Mouse (Mus musculus): ENCODE data around the gene Dgkb. TPM values are rescaled to one million over a fixed set of nuclear protein-coding genes. Genes with fewer than 3 reads are reported as not detected.
A peak's percentile ranks its signal among the peaks of the same experiment; 100 is the strongest.

The Dgkb gene
- polyA plus RNA-seq, 1 experiment from 2014 or later, result 0.05 TPM

DNA sequence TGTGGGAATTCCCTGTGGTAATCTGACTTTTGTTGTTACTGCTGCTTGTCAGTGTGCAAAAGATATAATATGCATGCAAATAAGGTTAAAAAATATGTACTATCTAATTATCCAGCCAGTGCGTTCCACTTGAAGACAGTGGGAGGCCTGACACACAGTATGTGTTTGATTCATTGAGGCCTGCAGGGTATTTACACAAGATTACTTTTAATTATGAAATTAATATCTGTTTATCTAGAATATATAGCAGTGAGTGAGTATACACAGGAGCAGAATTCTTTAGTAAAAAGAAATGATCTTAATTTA lies 618.6 kb downstream of the Dgkb start:
- Histone ChIP-seq H3K4me1 (no peaks in the 10 kb centered on the region), H3K9me3 (no peaks in the 10 kb centered on the region), H3K36me3 (no peaks in the 10 kb centered on the region), H3K4me3 (no peak overlapping the region), H3K27me3 (ENCODE audit: insufficient read depth, poor library complexity, severe bottlenecking) (no peaks in the 10 kb centered on the region), H3K27ac (no peak overlapping the region)
- WGBS, result 94% methylated on average over 1 of the region's 1 CpGs
- DNase-seq (ENCODE audit: low spot score), result no peak

DNA sequence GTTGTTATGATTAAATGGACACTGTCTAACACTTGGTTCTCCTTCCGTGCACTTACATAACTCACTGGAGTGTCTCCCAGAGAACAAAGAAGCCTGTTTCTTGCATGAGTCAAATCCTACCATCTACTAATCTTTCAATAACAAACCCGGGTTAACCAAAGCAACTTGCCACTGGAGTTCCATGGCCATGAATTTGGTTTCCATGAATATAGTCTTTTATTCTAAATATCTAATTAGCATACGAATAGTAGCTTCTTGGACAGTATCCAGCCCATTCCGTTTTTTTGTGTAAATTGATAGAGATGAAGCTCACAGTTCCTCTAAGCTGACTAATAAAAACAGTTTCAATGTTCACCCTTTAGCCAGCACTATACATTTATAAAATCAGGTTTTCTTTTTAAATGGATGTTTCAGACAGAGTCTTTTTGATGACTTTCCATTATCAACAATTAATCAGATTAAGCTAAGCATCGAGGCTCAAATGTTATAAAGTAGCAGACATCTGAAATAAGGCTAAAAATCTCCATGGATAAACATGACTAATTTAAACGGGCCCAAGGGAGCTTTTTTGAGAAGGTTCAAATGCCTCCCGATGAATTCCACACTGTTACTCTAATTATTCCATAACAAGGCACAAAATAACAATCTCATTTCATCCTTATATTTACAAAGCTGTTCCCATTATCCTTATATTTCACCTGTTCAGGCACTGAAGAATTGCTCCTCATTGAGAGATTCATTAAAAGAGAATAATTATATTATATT lies 633.0 kb downstream of the Dgkb start:
- Histone ChIP-seq H3K36me3 (no peaks in the 10 kb centered on the region), H3K4me3 (no peak overlapping the region), H3K4me1 (no peaks in the 10 kb centered on the region), H3K27me3 (ENCODE audit: insufficient read depth, poor library complexity, severe bottlenecking) (no peaks in the 10 kb centered on the region), H3K9me3 (no peaks in the 10 kb centered on the region), H3K27ac (no peak overlapping the region)
- WGBS, result 77% methylated on average over 7 of the region's 7 CpGs
- no peak for DNase-seq (ENCODE audit: low spot score)

DNA sequence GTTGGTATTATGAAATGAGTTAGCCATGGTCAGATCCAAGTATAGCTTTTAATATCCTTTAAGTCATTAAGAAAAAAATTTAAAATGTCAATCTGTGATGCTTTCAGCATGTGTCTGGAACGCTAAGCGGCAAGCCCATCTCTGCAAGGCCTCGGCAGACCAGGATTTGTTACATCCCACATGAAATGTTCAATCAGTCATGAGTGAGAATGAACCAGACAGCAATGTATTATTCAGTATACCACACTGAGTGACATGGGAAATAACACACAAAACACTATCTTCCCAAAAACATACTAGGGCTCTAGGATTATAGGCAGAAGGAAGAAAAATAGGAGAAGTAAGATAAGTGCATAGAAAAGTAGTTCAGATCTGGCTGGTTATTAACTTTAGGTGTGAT lies 634.2 kb downstream of the Dgkb start:
- H3K4me3 ChIP-seq, result no peak overlapping the region
- no peaks in the 10 kb centered on the region for H3K27me3 ChIP-seq (ENCODE audit: insufficient read depth, poor library complexity, severe bottlenecking)
- 78% methylated on average over 3 of the region's 3 CpGs for WGBS
- H3K4me1 ChIP-seq, result no peaks in the 10 kb centered on the region
- H3K27ac ChIP-seq, result no peak overlapping the region
- no peaks in the 10 kb centered on the region for H3K36me3 ChIP-seq
- DNase-seq (ENCODE audit: low spot score), result no peak
- H3K9me3 ChIP-seq, result no peaks in the 10 kb centered on the region

DNA sequence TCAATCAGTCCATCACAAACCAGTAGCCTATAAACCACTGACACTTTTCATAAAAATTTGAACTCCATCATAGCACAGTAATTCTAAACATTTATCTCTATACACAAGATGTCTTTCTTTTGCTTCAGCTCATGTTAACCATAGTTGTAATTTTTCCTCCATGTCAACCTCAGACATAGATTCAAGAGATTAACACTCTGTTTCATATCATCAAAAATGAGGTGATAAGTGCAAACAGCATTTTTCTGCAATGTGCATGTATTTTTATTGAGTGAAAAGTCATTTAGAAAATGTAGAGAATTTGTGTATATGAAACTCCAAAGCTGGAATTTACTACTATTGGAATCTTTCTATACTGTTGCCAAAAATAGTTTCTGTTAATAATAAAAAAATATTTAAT lies 650.7 kb downstream of the Dgkb start:
- Histone ChIP-seq H3K9me3 (no peaks in the 10 kb centered on the region), H3K27ac (no peak overlapping the region), H3K36me3 (no peaks in the 10 kb centered on the region), H3K27me3 (ENCODE audit: insufficient read depth, poor library complexity, severe bottlenecking) (no peaks in the 10 kb centered on the region), H3K4me3 (no peak overlapping the region), H3K4me1 (no peaks in the 10 kb centered on the region)
- no peak for DNase-seq (ENCODE audit: low spot score)

DNA sequence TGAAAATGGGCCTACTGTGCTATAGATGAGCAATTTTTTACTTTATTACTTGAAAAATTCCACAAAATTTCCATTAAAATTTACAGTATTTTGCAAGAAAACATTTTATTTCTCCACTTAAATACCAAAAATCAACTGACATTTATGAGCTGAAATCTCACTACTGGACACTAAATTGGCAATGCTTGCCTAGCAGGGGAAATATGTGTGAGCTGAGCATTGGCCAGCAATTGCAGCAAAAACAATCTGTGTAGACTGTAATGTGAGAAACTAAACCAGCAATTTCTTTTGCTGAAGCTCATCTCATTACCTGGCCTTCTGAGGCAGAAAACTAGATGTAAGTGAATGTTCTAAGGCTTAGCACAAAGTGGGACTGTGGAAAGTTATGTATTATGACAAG lies 651.1 kb downstream of the Dgkb start:
- H3K36me3 ChIP-seq, result no peaks in the 10 kb centered on the region

DNA sequence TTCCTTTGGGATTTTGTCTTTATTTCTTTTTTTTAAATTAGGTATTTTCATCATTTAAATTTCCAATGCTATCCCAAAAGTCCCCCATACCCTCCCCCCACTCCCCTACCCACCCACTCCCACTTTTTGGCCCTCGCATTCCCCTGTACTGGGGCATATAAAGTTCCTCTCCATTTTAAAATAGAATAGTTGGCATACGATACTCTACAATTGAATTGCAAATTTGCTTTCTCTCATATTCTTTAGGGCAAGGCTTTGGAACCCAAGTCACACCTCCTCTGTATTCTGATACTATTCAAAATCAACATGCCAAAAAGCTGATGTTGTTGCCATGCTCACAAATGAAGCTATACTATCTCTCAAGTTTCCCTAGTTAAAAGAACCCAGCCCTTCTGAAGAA lies 679.7 kb downstream of the Dgkb start:
- H3K4me1 ChIP-seq, result no peaks in the 10 kb centered on the region
- H3K27ac ChIP-seq, result no peak overlapping the region
- DNase-seq (ENCODE audit: low spot score), result no peak
- H3K27me3 ChIP-seq (ENCODE audit: insufficient read depth, poor library complexity, severe bottlenecking), result no peaks in the 10 kb centered on the region
- no peaks in the 10 kb centered on the region for H3K9me3 ChIP-seq
- H3K36me3 ChIP-seq, result no peaks in the 10 kb centered on the region
- WGBS, result 88% methylated on average over 2 of the region's 2 CpGs
- no peak overlapping the region for H3K4me3 ChIP-seq

More for the DNA sequence above, 651.1 kb downstream of the Dgkb start:
- Histone ChIP-seq H3K4me1 (no peaks in the 10 kb centered on the region), H3K27ac (no peak overlapping the region), H3K4me3 (no peak overlapping the region), H3K27me3 (ENCODE audit: insufficient read depth, poor library complexity, severe bottlenecking) (no peaks in the 10 kb centered on the region), H3K9me3 (no peaks in the 10 kb centered on the region)
- DNase-seq (ENCODE audit: low spot score), result no peak

DNA sequence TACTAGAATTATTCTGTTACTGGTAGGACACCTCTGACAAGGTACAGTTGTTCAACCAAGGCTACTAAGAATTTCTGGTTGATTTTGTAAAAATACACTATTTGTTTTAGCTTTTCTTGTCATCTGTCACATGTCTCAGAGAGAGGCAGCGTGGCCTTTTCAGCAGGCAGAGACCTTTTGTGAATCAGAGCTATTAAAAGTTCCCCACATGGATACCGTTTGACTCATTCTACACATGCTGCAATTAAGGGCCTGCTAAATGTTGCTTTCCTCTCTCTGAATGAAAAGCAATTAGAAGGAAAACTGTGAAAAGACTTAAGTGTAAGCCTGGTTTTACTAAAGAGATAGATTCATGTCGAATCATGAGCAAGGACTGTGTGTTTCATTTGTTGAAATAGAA lies 683.4 kb downstream of the Dgkb start:
- H3K4me1 ChIP-seq, result no peaks in the 10 kb centered on the region
- no peak for DNase-seq (ENCODE audit: low spot score)
- no peaks in the 10 kb centered on the region for H3K27me3 ChIP-seq (ENCODE audit: insufficient read depth, poor library complexity, severe bottlenecking)
- H3K27ac ChIP-seq, result no peak overlapping the region
- H3K36me3 ChIP-seq, result no peaks in the 10 kb centered on the region
- H3K4me3 ChIP-seq, result no peak overlapping the region
- 69% methylated on average over 3 of the region's 3 CpGs for WGBS
- H3K9me3 ChIP-seq, result no peaks in the 10 kb centered on the region

DNA sequence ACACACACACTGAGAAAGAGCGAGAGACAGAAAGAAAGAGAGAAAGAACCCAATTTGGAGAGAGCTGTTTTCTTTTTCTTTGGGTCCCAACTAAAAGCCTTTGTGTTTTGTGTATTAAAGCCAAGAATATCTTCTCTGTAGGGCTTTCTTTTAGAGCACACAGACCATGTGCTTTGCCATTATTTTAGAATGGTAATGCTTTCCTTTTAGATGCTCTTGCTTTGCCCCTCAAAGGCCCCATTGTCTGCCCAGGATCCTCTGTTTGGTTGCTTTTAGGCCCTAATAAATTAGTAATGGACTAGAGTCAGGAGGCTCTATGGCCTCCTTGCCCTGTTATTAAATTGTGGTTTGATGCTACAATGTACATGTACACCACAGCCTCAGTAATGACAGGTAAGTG lies 690.7 kb downstream of the Dgkb start:
- Histone ChIP-seq H3K27ac (no peak overlapping the region), H3K4me1 (no peaks in the 10 kb centered on the region), H3K9me3 (no peaks in the 10 kb centered on the region), H3K27me3 (ENCODE audit: insufficient read depth, poor library complexity, severe bottlenecking) (no peaks in the 10 kb centered on the region), H3K36me3 (no peaks in the 10 kb centered on the region), H3K4me3 (no peak overlapping the region)
- WGBS, result 56% methylated on average over 1 of the region's 1 CpGs
- DNase-seq (ENCODE audit: low spot score), result no peak

DNA sequence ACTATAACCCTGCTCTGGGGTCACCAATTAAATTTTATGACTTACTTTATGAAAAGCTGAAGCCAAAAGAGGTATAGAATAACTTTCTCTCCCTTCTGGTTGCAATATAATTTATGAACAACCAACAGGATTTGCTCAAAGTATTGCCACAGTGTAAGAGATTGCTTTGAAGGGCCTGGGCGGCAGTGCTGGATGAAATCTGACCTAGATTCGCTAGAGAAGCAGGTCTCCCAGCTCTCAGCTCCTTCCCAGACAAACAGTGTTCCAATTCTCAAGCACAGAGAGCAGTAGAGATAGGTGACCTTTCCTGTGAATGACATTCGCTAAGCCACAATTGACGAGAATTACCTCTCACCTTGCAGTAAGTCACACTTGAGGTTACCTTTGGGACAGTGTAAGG lies 727.9 kb downstream of the Dgkb start:
- WGBS, result 66% methylated on average over 4 of the region's 4 CpGs

DNA sequence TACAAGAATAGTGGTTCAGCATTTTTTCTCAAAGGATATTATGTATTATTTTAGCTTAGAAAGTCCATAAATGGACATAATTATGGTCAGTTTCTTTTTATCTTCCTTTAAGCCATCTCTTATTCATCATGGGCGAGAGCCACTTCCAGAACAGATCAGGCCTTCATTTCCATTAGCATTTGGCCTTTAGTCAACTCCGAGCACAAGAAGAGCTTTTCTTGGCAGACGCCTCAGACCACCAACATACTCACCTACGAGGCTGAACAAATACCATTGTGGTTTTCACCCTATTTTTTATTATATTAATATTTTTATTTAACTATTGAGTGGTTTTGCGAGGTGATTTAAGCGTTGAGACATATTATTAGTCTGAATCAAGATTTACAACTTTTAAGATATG lies 759.6 kb downstream of the Dgkb start:
- 73% methylated on average over 6 of the region's 6 CpGs for WGBS
- no peak for DNase-seq (ENCODE audit: low spot score)
- Histone ChIP-seq H3K36me3 (no peaks in the 10 kb centered on the region), H3K4me1 (no peaks in the 10 kb centered on the region), H3K4me3 (no peak overlapping the region), H3K27ac (no peak overlapping the region), H3K9me3 (no peaks in the 10 kb centered on the region), H3K27me3 (ENCODE audit: insufficient read depth, poor library complexity, severe bottlenecking) (no peaks in the 10 kb centered on the region)

More for the DNA sequence above, 727.9 kb downstream of the Dgkb start:
- H3K27me3 ChIP-seq (ENCODE audit: insufficient read depth, poor library complexity, severe bottlenecking), result no peaks in the 10 kb centered on the region
- H3K9me3 ChIP-seq, result no peaks in the 10 kb centered on the region
- no peaks in the 10 kb centered on the region for H3K4me1 ChIP-seq
- H3K27ac ChIP-seq, result no peak overlapping the region
- no peak for DNase-seq (ENCODE audit: low spot score)
- no peaks in the 10 kb centered on the region for H3K36me3 ChIP-seq
- H3K4me3 ChIP-seq, result no peak overlapping the region

DNA sequence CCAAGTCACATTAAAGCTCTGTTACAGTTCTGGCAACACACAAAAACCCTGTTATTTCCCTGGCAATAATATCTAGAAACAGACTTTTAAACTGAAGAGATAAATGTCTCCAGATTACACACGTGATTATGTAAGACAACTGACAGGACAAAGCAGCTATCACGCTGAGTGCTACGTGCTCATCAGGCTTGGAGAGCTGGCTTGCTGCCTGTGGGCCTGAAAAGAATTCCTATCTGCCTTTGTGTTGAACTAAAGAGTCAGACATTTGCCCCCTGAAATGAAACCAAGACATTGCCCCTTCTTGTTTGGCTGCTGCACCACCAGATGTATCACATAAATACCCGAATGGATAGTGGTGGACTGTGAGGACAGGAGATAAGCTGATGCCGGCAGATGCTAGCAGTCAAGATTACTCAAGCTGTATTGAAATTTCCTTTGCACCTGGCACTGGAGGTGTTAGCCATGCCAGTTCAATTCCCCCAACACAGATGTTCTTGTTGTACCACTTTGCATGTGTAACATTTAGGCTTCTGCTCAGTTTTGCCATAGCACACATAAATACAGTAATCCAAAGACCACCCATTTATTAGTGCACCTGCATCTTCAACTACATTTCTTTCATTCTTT lies 761.8 kb downstream of the Dgkb start:
- H3K4me3 ChIP-seq, result no peak overlapping the region
- no peaks in the 10 kb centered on the region for H3K9me3 ChIP-seq
- H3K27me3 ChIP-seq (ENCODE audit: insufficient read depth, poor library complexity, severe bottlenecking), result no peaks in the 10 kb centered on the region
- peak; percentile 59 for DNase-seq (ENCODE audit: low spot score)
- no peaks in the 10 kb centered on the region for H3K4me1 ChIP-seq
- 70% methylated on average over 5 of the region's 5 CpGs for WGBS
- no peaks in the 10 kb centered on the region for H3K36me3 ChIP-seq
- no peak overlapping the region for H3K27ac ChIP-seq

DNA sequence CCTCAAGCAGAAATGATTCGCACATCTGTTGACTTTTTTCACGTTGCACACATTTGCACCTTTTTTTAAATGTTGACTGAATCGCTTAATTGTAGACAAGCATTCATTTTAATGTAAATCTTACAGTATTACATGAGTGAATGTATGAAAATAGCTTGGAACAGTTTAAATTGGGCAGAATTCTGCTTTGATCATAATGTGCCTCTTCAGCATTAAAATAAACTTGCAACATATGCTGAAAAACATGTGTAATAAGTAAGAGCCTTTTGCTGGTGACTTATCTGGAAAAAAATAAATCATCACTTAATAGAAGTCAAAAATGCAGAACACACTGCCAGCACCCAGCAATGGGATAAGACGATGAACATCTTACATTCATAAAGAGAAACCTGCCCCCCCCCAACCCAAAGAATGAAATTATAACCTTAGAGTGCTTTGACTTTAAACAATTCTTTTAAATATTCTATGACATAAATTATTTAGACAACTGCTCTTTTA lies 768.9 kb downstream of the Dgkb start:
- no peak overlapping the region for H3K4me3 ChIP-seq
- DNase-seq (ENCODE audit: low spot score), result no peak
- 78% methylated on average over 4 of the region's 4 CpGs for WGBS

DNA sequence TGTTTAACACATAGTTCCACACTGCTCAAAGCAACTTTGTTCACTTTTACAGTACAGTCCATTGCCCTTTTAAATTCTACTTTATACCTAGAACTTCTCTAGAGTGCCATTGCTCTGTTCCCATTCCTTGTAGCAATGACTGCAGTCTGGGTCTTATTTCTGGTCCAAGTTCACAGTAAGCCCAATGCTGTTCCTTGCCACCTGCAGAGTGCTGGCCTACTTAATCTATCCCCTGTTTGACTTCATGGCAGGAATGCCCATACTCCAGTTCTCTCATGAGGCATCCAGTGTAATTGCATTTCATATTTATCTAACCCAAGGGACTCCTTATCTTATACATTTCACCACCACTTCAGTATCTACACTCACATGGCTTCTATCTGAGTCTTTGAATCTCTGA lies 772.4 kb downstream of the Dgkb start:
- Histone ChIP-seq H3K27me3 (ENCODE audit: insufficient read depth, poor library complexity, severe bottlenecking) (no peaks in the 10 kb centered on the region), H3K4me3 (no peak overlapping the region), H3K9me3 (no peaks in the 10 kb centered on the region), H3K27ac (no peak overlapping the region), H3K36me3 (no peaks in the 10 kb centered on the region), H3K4me1 (0 out of 2 replicates have a peak, but pooled peaks cover 4% of the 10 kb centered on the region)
- DNase-seq (ENCODE audit: low spot score), result no peak

More for the DNA sequence above, 768.9 kb downstream of the Dgkb start:
- H3K4me1 ChIP-seq, result no peaks in the 10 kb centered on the region
- H3K27ac ChIP-seq, result no peak overlapping the region
- no peaks in the 10 kb centered on the region for H3K36me3 ChIP-seq
- H3K27me3 ChIP-seq (ENCODE audit: insufficient read depth, poor library complexity, severe bottlenecking), result no peaks in the 10 kb centered on the region
- H3K9me3 ChIP-seq, result no peaks in the 10 kb centered on the region

DNA sequence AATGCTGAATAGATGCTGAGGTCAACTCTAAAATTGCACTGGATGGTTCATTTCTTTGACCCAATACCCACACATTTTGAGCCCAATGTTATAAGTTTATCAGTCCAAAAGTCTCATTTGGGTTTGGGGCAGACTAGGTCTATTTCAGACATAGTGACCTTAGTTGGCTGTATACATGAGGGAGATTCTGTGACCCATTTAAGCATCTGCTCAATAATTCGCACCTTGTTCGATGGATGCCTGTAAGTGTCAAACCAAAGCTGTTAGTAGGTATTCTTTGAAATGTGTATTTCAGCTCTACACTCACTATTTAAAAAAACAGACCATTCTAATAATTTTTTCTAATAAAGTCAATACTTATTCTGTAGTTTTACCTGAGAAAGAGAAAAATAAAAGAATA lies 776.1 kb downstream of the Dgkb start:
- Histone ChIP-seq H3K4me3 (no peak overlapping the region), H3K27me3 (ENCODE audit: insufficient read depth, poor library complexity, severe bottlenecking) (no peaks in the 10 kb centered on the region), H3K27ac (no peak overlapping the region), H3K9me3 (no peaks in the 10 kb centered on the region), H3K36me3 (no peaks in the 10 kb centered on the region), H3K4me1 (0 out of 2 replicates have a peak, but pooled peaks cover 4% of the 10 kb centered on the region)
- DNase-seq (ENCODE audit: low spot score), result no peak
- 92% methylated on average over 2 of the region's 2 CpGs for WGBS

Data from heart, embryonic 10.5 days (tissue).